Mouse (Mus musculus) erythroblast, embryonic 14.5 days (primary cell): ENCODE data around the gene Gm42715.

Experiments
- GATA1 ChIP-seq: IDR thresholded peaks from 2 replicates; pipeline ENCODE4 v1.6.1; 2012; ENCODE audit warnings: low read length, inconsistent platforms, mixed read lengths
- TAL1 ChIP-seq: IDR thresholded peaks from 3 replicates; pipeline ENCODE4 v1.6.1; 2012; ENCODE audit warnings: low read length, inconsistent platforms, mixed read lengths

GRCm38 (mm10) chr7:127613501-127613900 lies 94.1 kb downstream of the Gm42715 start:
- no peak for TF ChIP-seq GATA1
- no peak for TF ChIP-seq TAL1
